Mouse (Mus musculus) urinary bladder, adult 2 months (tissue): ENCODE data around the gene Phactr2. TPM values are rescaled to one million over a fixed set of nuclear protein-coding genes. Genes with fewer than 3 reads are reported as not detected.
"Not testable (repeated sequence)": the region's sequence is repeated elsewhere in the genome, so short reads cannot be mapped to it uniquely, and the experiment has no call there.

Experiments used
- DNase-seq: peaks from one replicate; pipeline ENCODE4 v3.0.0; 2022; ENCODE audit warnings: low spot score
- polyA plus RNA-seq: library from polyadenylated mRNA; depleted of rRNA; stranded (reverse); fragments of >200 nt; gene quantifications from 2 replicates; pipeline ENCODE4 v1.2.3, GENCODE M21; 2012; rRNA removed

The Phactr2 gene
- 13.9 and 20.8 TPM in 2 replicates for polyA plus RNA-seq

DNA sequence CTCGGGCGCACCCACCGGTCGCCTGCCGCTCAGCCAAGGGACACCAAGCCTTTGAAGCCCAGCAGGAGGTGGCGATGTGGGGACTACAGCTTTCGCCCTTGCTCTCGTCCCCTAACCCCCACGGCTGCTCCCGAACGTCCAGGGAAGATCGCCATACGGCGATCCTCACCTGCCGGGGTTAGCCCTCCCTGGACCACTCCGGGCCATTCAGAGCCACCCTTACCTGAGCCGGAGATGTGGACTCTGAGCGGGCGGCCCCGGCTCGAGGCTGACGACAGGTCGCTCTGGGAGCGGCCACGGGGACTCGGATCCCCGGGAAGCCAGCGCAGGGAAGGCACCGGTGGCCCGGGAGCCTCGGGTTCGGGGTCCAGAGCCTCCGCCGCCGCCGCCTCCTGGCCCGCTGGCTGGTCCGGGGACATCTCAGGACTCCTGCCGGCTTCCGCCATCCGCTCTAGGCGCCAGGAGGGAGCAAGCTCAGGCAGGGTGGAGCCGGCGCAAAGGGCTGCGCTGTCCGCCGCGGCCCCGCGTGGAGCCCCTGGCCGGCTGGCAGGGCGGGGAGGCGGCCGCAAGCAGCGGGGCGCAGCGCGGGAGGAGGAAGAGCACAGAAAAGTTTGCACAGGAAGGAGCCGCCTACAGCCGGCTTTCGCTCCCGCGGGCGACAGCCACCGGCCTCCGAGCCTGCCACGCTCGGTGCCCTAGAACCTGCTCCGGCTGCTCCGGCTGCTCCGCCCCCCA lies at the start of gene Phactr2:
TSS of gene Phactr2 (minus strand) at position 580 of the 735 bp plus-strand sequence.
- peak; percentile 59 for DNase-seq

DNA sequence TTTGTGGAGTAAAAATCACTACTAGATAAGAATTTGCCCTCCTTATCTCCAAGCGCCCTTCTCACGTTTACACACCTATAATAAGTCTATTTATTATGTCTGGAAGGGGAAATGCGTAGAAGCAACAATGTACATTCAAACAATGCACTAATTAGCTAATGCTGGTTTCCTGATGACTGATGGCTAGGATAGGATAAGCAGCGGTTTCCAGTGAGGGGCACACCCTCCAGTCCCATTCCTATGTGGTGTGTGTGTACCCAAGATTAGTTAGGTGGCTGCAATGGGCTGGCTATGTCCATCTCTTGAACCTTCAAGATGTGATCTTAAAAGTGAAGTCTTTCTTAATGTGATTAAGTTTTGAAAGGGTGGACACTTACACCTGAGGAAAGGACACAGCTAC lies 47.6 kb upstream of the Phactr2 start:
- DNase-seq = no peak

DNA sequence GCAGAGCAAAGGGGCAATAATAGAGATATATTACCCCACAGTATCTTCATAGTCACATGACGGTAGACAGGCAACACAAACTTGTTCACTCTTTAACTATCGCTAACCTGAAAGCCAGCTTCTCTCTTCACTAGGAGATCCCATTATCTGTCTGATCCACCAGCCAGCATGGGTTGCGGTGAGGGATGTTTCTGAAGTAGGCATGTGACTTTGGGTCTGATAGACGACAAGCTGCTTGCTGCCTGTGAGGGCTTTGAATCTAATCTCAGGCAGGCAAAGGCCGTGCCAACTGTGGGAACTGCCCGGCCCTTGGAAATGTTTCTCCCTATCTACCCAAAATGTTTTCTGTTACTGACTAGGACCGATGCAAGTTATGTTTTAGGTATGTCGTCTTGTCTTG lies 28.2 kb upstream of the Phactr2 start:
- DNase-seq = no peak

DNA sequence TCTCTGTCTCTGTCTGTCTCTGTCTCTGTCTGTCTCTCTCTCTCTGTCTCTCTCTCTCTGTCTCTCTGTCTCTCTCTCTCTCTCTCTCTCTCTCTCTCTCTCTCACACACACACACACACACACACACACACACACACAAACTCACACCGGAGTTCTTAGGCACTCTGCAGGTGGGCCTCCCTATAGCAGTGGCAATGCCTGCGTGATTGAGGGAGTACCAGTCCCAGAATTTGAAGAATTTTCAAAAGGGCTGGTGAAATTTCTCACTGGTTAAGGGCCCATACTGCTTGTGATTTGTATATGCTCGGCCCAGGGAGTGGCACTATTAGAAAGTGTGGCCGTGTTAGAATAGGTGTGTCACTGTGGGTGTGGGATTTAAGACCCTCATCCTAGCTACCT lies 27.3 kb upstream of the Phactr2 start:
- DNase-seq = not testable (repeated sequence)

DNA sequence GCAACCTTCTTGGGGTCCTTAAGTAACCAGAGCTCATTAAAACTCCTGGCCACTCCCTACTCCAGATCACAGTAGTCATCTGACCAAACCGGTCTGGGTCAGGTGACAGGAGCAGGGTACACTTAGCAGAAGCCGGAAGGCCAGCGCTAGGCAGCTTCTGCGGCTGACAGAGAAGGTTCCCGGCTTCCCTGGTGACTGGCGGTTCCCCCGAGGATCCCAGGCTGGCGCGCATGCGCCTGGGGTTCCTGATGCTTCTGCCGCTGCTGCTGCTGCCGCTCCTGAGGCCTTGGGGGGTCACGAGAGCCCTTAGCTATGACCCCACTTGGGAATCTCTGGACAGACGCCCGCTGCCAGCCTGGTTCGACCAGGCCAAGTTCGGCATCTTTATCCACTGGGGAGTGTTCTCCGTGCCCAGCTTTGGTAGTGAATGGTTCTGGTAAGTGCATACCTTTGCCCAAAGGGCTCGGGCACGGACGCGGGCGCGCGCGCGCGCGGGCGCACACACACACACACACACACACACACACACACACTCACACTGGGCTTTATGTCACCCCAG lies 26.8 kb upstream of the Phactr2 start:
- DNase-seq = peak; percentile 80

DNA sequence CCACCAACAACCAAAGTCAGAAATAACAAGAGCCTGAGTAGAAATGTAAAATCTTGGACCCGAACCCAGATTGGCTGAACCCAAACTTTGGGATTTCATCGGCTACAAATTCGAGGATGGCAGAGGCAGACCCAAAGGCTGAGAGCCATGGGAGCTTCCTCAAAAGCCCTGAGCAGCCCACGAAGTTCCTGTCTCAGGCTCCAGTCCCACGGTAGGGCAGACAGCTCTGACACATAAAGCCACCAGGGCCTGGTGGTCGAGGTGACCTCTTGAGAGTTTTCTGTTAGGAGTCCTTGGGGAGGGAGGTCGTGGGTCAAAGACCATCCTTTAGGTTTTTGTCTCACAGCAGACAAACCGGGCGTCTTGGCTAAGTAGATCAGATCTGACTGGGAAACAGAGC lies 26.3 kb upstream of the Phactr2 start:
- no peak for DNase-seq

DNA sequence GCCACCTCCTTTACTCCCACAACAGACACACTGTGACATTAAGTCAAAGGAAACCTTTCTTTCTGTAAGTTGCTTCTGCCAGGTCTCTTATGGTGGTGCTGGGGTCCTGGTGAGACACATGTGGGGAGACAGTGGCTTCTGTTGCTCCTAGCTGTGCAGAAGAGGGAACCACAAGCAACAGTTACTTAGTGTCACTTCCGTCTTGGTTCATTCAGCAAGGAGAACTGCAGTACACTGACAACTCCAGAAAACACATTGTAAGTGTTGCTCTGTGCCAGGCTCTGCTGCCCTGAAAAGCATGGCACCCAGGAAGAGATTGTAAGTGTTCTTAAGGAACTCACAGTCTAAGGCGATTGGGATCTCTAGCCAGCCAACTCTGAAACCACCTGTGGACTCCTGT lies 25.1 kb upstream of the Phactr2 start, which contains the start of gene Fuca2:
TSS of gene Fuca2 (plus strand) at position 210 of the 400 bp plus-strand sequence.
- DNase-seq = no peak

DNA sequence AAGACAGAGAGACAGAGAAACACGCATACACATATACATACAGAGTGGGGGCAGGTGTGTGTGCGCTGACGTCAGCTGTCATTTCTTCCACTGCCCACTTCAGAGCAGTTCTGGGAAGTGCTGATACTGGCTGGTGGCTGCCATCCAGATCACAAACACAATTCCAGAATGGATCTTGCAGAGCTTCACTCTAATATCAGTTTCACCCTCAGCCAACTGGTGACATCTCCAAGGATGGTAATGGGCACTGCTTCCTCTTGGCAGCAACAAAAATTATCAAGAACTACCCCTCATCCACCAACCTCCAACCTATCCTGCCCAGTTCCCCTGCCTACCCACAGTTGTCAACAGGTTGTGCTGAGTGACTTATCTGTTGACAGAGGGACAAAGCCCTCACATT lies 22.1 kb upstream of the Phactr2 start:
- DNase-seq = no peak

DNA sequence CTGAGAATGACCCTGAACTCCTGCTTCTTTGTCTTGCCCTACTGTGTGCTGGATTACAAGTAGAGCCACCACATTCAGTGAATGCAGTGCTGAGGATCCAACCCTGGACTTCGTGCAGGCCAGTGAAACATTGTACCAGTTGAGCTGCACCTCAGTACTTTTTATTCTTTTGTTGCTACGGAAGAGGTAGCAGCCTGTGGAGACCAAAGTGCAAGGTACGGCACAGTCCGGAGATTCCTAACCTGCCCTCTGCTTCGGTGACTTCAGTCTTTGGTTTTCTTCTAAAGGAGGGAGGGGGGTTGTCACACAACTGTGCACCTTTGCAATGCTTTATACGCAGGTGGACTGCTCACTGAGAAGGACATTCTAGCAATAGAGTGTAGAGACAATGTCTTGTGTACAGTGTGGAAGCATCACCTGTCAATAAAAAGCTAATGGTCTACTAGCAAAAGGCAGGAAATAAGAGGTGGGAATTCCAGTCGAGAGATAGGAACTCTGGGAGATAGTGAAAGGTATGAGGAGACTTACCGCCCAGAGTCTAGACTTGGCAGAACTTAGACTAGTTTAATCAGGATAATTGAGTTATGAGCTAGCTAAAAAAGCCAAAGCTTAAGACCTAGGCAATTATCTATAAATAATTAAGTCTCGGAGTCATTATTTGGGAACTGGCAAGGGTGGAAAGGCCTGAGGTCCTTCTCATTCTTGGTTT lies 19.9 kb upstream of the Phactr2 start:
- DNase-seq = no peak

DNA sequence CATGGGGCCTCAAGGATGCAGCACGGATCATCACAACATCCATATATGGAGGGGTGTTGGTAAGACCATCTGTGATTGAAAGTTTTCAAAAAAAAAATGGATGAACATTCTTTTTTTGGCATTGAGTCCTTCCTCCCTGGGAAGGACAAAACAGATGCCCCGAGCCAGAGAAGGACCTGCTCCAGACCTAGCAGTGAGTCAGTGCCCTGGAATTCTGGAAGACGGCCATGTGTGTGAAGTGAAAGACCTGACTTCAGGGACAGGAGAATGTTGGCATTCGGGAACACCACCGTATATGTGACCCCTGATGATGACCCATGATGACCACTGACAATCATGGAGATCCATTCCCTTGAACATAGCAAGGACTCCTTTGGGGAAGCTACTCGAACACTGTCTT lies 15.5 kb upstream of the Phactr2 start:
- DNase-seq = no peak

DNA sequence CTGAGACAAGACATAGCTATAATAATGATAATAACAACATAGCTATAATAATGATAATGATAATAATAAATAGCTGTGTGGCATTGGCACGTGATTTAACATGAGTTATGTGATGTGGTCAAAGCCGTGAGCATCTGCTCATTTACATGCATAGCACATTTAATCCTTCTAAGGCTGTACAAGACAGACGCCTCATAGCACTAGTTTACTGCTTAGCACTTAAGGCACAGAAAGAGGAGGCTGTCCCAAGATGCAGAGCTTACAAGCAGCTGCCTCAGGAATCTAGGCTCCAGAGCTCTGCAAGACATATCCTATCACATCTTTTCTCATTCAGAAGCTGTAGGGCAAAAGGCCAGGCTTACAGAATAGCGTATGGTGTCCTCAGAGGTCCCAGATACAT lies 11.7 kb upstream of the Phactr2 start:
- DNase-seq = no peak

DNA sequence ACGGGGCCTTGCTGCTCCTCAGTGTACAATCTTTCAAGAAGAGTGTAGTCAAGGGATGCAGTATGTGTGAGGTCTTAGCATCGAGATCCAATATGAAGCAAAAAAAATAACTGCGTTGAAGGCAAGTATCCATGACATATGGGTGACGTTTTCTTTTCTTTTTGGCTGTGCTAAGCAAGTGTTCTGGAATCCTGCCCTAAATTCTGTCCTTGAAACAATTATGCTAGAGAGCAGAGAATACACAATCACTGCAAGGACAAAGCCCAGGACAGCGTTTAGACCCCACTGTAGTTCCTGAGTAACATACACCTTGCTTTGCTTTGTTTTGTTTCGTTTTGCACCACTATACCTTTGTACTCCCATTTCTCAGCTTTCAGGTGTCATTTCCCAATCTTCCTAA lies 5.1 kb upstream of the Phactr2 start:
- no peak for DNase-seq

DNA sequence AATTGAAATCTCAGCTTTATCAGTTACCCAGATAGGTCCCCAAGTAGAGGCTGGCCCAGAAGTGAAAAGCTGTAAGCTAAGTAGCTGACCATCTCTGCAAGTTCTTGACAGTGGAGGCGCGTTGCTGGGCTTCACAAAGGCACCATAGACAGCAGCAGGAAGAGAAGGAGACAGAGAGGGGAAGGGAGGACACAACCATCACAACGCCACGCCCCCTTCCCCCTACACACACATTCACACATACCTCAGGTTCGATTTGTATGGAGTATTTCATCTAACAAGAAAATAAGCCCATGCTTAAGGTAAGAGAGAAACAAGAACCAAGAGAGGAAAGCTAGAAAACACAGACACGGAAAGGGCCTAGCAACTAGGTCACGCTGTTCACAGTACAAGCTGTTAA lies 909 bp upstream of the Phactr2 start:
- DNase-seq = no peak

DNA sequence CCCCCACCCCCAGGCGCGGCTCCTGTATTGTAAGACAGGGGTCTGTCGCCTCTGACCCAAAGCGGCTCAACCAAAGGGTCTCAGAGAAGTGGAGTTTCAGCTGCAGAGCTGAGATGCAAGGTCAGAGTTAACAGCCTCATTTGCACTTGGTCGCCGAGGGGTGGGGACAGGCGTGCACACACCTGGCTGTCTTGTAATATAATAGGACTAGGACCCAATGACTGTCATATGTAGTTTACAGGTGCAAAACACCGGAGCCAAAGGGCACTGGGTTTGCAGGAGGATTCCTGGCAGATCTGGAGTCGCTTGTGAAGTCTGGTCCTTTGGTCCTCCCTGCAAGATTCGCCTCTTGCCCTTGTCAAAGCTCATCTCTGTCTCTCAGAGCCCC lies 350 bp upstream of the Phactr2 start:
- DNase-seq = no peak

DNA sequence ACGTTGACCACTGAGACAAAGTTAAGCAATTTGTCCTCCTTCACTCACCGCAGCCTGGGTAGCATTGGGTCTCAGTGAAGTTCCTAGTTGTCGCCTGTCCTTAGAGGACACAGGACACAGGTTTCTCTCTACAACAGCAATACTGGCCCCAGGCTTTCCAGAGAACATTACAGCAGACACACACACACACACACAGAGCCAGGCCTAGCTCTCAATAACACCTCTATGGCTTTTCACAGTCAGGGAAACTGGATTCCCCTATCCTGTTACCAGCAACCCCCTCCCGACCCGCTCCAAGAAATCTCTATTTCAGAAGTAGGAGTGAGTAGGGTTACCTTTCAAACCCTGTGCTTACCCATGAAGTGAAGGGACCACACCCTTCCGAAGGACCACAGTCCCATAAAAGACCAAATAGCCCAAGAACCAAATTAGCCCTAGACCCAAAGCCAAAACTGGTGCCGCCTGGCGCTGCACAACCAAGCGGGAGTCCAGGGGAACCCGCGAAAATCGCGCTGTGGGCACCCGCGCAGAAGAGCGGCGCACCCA lies 852 bp downstream of the Phactr2 start:
- DNase-seq = no peak

DNA sequence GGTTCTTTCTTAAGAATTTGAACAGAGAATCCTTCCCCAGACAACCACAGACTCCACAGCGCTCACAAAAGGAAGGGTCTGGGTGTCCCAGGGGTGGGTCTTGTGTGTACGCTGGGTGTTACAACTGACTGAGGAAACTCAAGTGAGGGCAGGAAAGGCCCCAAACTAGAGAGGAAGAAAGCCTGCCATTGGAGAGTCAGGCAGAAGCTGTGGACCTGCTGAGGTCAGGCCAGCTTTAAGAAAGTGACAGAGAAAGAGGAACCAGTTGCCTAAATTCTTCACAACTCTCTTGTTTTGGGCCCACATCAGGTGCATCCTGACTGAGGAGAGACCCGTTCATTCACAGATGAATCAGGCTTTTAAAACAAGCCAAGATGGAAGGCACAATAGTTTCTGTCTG lies 4.0 kb downstream of the Phactr2 start:
- no peak for DNase-seq

DNA sequence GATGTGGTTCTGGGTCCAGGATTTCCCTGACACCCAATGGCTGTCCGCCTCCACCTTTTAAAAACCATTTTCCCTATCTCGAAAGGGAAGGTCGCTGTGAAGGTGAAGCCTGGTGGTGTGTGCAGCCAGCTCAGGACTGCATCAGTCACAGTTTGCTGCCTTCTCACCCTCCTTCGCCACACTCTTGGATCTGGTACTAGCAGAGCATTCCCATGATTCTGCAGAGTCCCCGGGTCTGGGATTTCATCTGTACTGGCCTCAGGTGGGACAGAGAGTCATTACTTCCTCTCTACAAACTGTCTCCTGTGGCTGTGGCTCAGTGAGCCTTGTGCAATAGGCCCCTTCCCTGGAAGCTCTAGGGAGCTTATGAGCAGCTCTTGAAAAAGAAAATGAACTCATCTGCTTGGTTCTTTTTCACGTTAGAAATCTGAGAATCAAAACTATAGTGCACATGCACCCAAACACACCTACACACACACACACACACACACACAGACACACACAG lies 6.1 kb downstream of the Phactr2 start:
- DNase-seq = not testable (repeated sequence)

DNA sequence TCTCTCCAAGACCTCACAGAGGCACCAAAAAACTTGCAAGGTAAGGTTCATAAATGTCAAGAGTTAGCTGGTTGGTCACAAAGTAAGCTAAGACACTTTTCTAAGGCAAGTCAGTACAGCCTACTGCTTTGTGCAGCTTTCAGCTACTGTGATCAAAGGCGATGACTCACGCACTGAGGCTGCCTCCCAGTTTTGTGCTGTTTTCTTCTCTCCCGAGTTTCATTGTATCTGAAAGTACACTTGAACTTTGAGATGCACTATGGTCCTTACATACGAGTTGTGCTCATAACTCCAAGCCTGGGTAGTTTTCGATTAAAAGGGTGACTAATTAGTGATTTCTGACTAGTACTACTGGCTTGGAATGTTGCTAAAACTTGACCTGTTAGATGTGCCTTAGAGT lies 7.3 kb downstream of the Phactr2 start:
- no peak for DNase-seq

DNA sequence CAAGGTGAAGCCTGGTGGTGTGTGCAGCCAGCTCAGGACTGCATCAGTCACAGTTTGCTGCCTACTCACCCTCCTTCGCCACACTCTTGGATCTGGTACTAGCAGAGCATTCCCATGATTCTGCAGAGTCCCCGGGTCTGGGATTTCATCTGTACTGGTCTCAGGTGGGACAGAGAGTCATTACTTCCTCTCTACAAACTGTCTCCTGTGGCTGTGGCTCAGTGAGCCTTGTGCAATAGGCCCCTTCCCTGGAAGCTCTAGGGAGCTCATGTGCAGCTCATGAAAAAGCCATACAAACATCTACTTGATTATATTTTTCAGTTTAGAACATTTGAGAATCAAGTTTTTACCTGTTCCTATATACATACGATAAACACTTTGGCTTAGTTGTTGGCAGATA lies 9.9 kb downstream of the Phactr2 start:
- DNase-seq = not testable (repeated sequence)

DNA sequence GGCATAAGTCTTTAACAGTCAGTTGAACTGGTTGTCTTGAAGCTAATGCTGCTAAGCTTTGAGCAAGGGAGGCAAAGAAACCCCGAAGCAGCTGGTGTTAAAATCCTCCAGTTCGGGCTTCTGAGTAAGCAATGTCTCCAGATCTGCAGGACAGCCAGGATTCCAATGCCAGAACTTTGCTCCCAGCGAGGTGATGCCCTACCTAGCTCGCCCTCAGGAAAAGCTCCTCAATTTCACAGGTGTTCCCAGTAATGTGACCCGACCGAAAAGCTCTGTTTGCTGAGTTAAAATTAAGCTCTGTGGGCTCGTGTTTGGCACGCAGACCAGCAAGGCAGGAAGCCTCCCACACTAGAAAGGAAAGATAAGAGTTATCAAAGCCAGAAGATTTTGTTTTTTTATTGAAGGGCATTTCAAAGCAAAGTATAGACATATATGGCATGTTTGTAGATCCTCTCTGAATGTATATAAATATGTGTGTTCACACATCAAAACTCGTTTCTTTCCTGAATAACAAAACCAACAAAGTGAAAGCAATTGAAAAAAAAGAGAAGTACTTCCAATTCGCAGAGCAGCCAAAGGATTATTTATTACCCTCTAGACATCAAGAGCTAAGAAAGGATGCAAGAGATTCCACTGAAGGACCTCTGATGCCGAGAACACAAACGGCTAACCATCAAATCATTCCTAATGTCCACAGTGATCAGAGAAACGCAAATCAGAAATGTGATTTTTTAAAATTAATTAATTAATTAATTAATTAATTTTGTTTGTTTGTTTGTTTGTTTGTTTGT lies 20.8 kb downstream of the Phactr2 start:
- DNase-seq = no peak

DNA sequence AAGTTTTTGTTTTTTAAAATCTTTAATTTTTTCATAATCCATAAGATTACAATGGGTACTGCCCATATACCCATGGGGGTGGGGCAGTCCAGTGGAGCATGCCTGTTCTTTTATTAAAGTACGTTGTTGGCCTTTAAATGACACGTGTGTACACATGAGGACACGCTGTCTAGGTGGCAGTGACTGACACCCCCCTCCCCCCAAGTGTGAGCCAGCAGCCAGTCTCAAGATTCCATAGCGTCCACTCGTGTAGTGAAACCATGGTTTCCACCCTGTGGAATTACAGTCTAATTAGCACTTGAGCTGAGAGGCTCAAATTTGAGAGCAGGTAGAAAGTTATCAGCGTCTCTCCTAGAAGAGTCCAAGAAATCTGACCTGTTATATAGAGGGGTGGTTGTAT lies 22.6 kb downstream of the Phactr2 start:
- no peak for DNase-seq
